Mouse (Mus musculus) myocyte (in vitro differentiated cells): ENCODE results near the gene Limch1.

Experiments
- CEBPB ChIP-seq: IDR thresholded peaks from 2 replicates; pipeline ENCODE4 v1.6.1; 2011; ENCODE audit warnings: mild to moderate bottlenecking, moderate library complexity; ENCODE audit not compliant: poor library complexity, insufficient read depth, severe bottlenecking
- E2F4 ChIP-seq: IDR thresholded peaks from one replicate; pipeline ENCODE4 v1.6.1; 2011; ENCODE audit warnings: mild to moderate bottlenecking, control low read depth, moderate library complexity; ENCODE audit not compliant: insufficient read depth
- MAX ChIP-seq: IDR thresholded peaks from one replicate; pipeline ENCODE4 v1.6.1; 2011; ENCODE audit warnings: low read depth, mild to moderate bottlenecking, control low read depth
- MYOD1 ChIP-seq, 3 experiments: IDR thresholded peaks; one replicate each; pipeline ENCODE4 v1.6.1; 2011; ENCODE audit warnings: control low read depth in 2 of 3, low read depth in 2 of 3, mild to moderate bottlenecking in 2 of 3, moderate library complexity in 1 of 3; ENCODE audit not compliant: insufficient read length in 2 of 3, control insufficient read depth in 1 of 3
- MYOG ChIP-seq, 3 experiments: IDR thresholded peaks; one replicate each; pipeline ENCODE4 v1.6.1; 2011; ENCODE audit warnings: control low read depth in 2 of 3, low read depth in 2 of 3, mild to moderate bottlenecking in 2 of 3; ENCODE audit not compliant: insufficient read length in 2 of 3, control insufficient read depth in 1 of 3, insufficient read depth in 1 of 3
- POLR2A ChIP-seq: IDR thresholded peaks from one replicate; pipeline ENCODE4 v1.6.1; 2011; ENCODE audit warnings: low read depth, mild to moderate bottlenecking, control low read depth, moderate library complexity; ENCODE audit not compliant: insufficient read length
- POLR2AphosphoS2 ChIP-seq: IDR thresholded peaks from one replicate; pipeline ENCODE4 v1.6.1; 2011; ENCODE audit warnings: low read depth, control low read depth; ENCODE audit not compliant: insufficient read length
- SRF ChIP-seq: IDR thresholded peaks from one replicate; pipeline ENCODE4 v1.6.1; 2011; ENCODE audit warnings: low read depth; ENCODE audit not compliant: control insufficient read depth, insufficient read length
- TCF12 ChIP-seq: IDR thresholded peaks from one replicate; pipeline ENCODE4 v1.6.1; 2011; ENCODE audit warnings: mild to moderate bottlenecking, control low read depth; ENCODE audit not compliant: poor library complexity, insufficient read depth, severe bottlenecking
- USF1 ChIP-seq: IDR thresholded peaks from one replicate; pipeline ENCODE4 v1.6.1; 2011; ENCODE audit warnings: low read depth, mild to moderate bottlenecking, control low read depth, moderate library complexity

DNA sequence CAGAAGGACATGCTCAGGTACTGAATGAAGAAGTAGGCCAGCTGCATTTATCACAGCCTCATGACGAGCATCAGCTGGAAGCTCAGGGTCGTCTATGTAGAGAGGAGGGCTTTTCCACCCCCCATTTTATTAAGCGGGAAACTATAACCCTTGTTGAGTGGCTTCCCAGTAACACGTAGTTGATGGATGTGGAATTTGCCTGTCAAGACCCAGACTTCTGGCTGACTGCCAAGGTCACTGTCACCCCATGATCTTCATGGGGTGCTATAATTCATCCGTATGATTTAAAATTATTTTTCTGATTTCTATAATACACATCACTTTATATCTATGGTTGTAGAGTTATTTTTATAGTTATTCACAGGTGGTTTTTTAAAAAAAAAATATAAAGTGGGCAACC lies 131.4 kb downstream of the Limch1 start:
- TF ChIP-seq SRF (no peak), MYOG (IDR thresholded peaks at IDR 0.05; ENCODE audit: control insufficient read depth in 1 of 3, insufficient read depth in 1 of 3, insufficient read length in 2 of 3, low read depth in 2 of 3) (no peak), USF1 (no peak), POLR2A (no peak), TCF12 (no peak), E2F4 (no peak), POLR2AphosphoS2 (no peak), MAX (no peak), CEBPB (no peak), MYOD1 (IDR thresholded peaks at IDR 0.05; ENCODE audit: control insufficient read depth in 1 of 3, insufficient read length in 2 of 3, low read depth in 2 of 3) (no peak)
